Mouse (Mus musculus): ENCODE results near the gene 1700029J07Rik. TPM values are rescaled to one million over a fixed set of nuclear protein-coding genes. Genes with fewer than 3 reads are reported as not detected.

The 1700029J07Rik gene
- polyA plus RNA-seq (2017; shearing (Covaris generic)) = 2.4 TPM

GRCm38 (mm10) chr8:45975126-45975836 lies at the start of gene 1700029J07Rik, which contains the start of gene Ufsp2:
Gene 1700029J07Rik, minus strand, starts transcription at chr8:45975252.
Gene Ufsp2, plus strand, starts transcription at chr8:45975528.

GRCm38 (mm10) chr8:46005596-46005995 lies 30.5 kb upstream of the 1700029J07Rik start, which contains the start of gene Ankrd37:
Gene Ankrd37, minus strand, starts transcription at chr8:46005707.

GRCm38 (mm10) chr8:45999138-45999783 lies 24.2 kb upstream of the 1700029J07Rik start, which contains the start of gene Lrp2bp:
Gene Lrp2bp, plus strand, starts transcription at chr8:45999303.

GRCm38 (mm10) chr8:45934582-45935014 lies 40.5 kb downstream of the 1700029J07Rik start, which contains the start of gene Ccdc110:
Gene Ccdc110, plus strand, starts transcription at chr8:45934619.

Other genes starting within 250 kb of the 1700029J07Rik start
- gene Pdlim3, start 89.8 kb downstream of the 1700029J07Rik start, polyA plus RNA-seq (2017; shearing (Covaris generic)) = 0.07 TPM
- gene Ccdc110, start 40.6 kb downstream of the 1700029J07Rik start, polyA plus RNA-seq (2017; shearing (Covaris generic)) = not detected
- gene Ufsp2, start 276 bp upstream of the 1700029J07Rik start, polyA plus RNA-seq (2017; shearing (Covaris generic)) = 51.7 TPM
- not detected for gene Lrp2bp, start 24.1 kb upstream of the 1700029J07Rik start, polyA plus RNA-seq (2017; shearing (Covaris generic))
- 16.4 TPM for gene Ankrd37, start 30.5 kb upstream of the 1700029J07Rik start, polyA plus RNA-seq (2017; shearing (Covaris generic))
- 38.4 TPM for gene Cfap97, start 176.5 kb upstream of the 1700029J07Rik start, polyA plus RNA-seq (2017; shearing (Covaris generic))
- 2.9 TPM for gene Snx25, start 176.9 kb upstream of the 1700029J07Rik start, polyA plus RNA-seq (2017; shearing (Covaris generic))
- gene Slc25a4, start 236.0 kb upstream of the 1700029J07Rik start, polyA plus RNA-seq (2017; shearing (Covaris generic)) = 139 TPM